Mouse (Mus musculus) stomach, postnatal 0 days (tissue): ENCODE measurements at regions not wholly inside any gene's neighbourhood (a gene's known extent, or its start where the extent isn't known, plus 50 kb on each side); places are given as distances from the start of the nearest gene placed in this dataset.

Experiments
- ATAC-seq: fragments of 200-750 bp; cut with Nextera tagmentation; 2 replicates; pipeline ENCODE4 v1.8.0; 2017; ENCODE audit not compliant: low FRiP score, low TSS enrichment
- DNase-seq: peaks from one replicate; pipeline ENCODE4 v3.0.0-alpha.2; 2016; ENCODE audit warnings: low spot score
- H3K27ac ChIP-seq: fragments of 300-500 bp; sonication (generic); replicated peaks from 2 replicates; pipeline ENCODE4 v1.5.1; 2014; ENCODE audit warnings: mild to moderate bottlenecking, control low read depth
- H3K27me3 ChIP-seq: fragments of 300-500 bp; sonication (generic); 2 replicates; pipeline ENCODE4 v1.6.1; 2014; ENCODE audit warnings: low read length; ENCODE audit not compliant: control insufficient read depth, insufficient read depth
- H3K36me3 ChIP-seq: fragments of 300-500 bp; sonication (generic); 2 replicates; pipeline ENCODE4 v1.6.1; 2014; ENCODE audit warnings: low read length, mixed read lengths; ENCODE audit not compliant: control insufficient read depth, insufficient read depth
- H3K4me1 ChIP-seq: fragments of 300-500 bp; sonication (generic); replicated peaks from 2 replicates; pipeline ENCODE4 v1.6.1; 2014; ENCODE audit warnings: antibody characterized with exemption; ENCODE audit not compliant: control insufficient read depth, insufficient read depth
- H3K4me2 ChIP-seq: fragments of 300-500 bp; sonication (generic); replicated peaks from 2 replicates; pipeline ENCODE4 v1.6.1; 2014; ENCODE audit warnings: low read depth, mild to moderate bottlenecking, control low read depth, moderate library complexity
- H3K4me3 ChIP-seq: fragments of 300-500 bp; sonication (generic); 2 replicates; pipeline ENCODE4 v1.5.1; 2014; ENCODE audit warnings: low read depth, low read length, control low read depth
- H3K9ac ChIP-seq: fragments of 300-500 bp; sonication (generic); 2 replicates; pipeline ENCODE4 v1.6.1; 2014; ENCODE audit warnings: mild to moderate bottlenecking, low read length, control low read depth, mixed read lengths
- H3K9me3 ChIP-seq: fragments of 300-500 bp; sonication (generic); 2 replicates; pipeline ENCODE4 v1.6.1; 2016; ENCODE audit warnings: low read length; ENCODE audit not compliant: control insufficient read depth
- CTCF ChIP-seq: IDR thresholded peaks from 2 replicates; pipeline ENCODE4 v1.5.1; 2016; ENCODE audit warnings: antibody characterized with exemption, low read depth, mild to moderate bottlenecking, moderate library complexity
- EP300 ChIP-seq: optimal IDR thresholded peaks from 2 replicates; pipeline ENCODE3; 2016; ENCODE audit warnings: antibody characterized with exemption
- WGBS: fragments of 180-500 bp; shearing (Covaris S2); extraction: QIAGEN DNeasy Blood & Tissue Kit; methylation state at CpG from one replicate; pipeline ENCODE4 v1.1.7; 2014; 5-methylcytosine and 5-hydroxymethylcytosine counted together

- H3K27me3 ChIP-seq: no peaks in the 10 kb centered on the region
- no peak overlapping the region for H3K27ac ChIP-seq
- DNase-seq: no peak
- TF ChIP-seq EP300 (no peak), CTCF (no peak)
- no peaks in the 10 kb centered on the region for H3K9me3 ChIP-seq
- H3K4me3 ChIP-seq: no peak overlapping the region
- ATAC-seq: no peak
- H3K4me1 ChIP-seq: 0 out of 2 replicates have a peak, but pooled peaks cover 2% of the 10 kb centered on the region
- WGBS: 53% methylated on average over 4 of the region's 4 CpGs
- no peak overlapping the region for H3K9ac ChIP-seq
- no peaks in the 10 kb centered on the region for H3K36me3 ChIP-seq
- no peak overlapping the region for H3K4me2 ChIP-seq
Observed at GRCm38 (mm10) chr9:63087195-63087594, 61.6 kb downstream of the Skor1 start.

GRCm38 (mm10) chr9:63086671-63087070 is 62.1 kb downstream of the Skor1 start:
- Histone ChIP-seq H3K36me3 (no peaks in the 10 kb centered on the region), H3K27ac (no peak overlapping the region), H3K4me1 (0 out of 2 replicates have a peak, but pooled peaks cover 2% of the 10 kb centered on the region), H3K4me2 (no peak overlapping the region), H3K9me3 (no peaks in the 10 kb centered on the region), H3K4me3 (no peak overlapping the region), H3K9ac (no peak overlapping the region), H3K27me3 (no peaks in the 10 kb centered on the region)
- DNase-seq (no peak), ATAC-seq (no peak)
- 75% methylated on average over 1 of the region's 1 CpGs for WGBS
- TF ChIP-seq CTCF (no peak), EP300 (no peak)

GRCm38 (mm10) chr9:63082830-63083229 is 65.9 kb downstream of the Skor1 start:
- H3K36me3 ChIP-seq: no peaks in the 10 kb centered on the region
- no peaks in the 10 kb centered on the region for H3K27me3 ChIP-seq
- H3K4me3 ChIP-seq: no peak overlapping the region
- H3K4me2 ChIP-seq: no peak overlapping the region
- DNase-seq (no peak), ATAC-seq (no peak)
- TF ChIP-seq CTCF (0 out of 2 replicates have a peak, but pooled peaks have one; percentile 5), EP300 (no peak)
- WGBS: 79% methylated on average over 7 of the region's 7 CpGs
- H3K9me3 ChIP-seq: no peaks in the 10 kb centered on the region
- H3K27ac ChIP-seq: no peak overlapping the region
- no peak overlapping the region for H3K9ac ChIP-seq
- no peaks in the 10 kb centered on the region for H3K4me1 ChIP-seq

GRCm38 (mm10) chr9:63082311-63082710 is 66.5 kb downstream of the Skor1 start:
- no peak overlapping the region for H3K9ac ChIP-seq
- DNase-seq: no peak
- H3K27ac ChIP-seq: no peak overlapping the region
- no peaks in the 10 kb centered on the region for H3K27me3 ChIP-seq
- no peaks in the 10 kb centered on the region for H3K36me3 ChIP-seq
- no peaks in the 10 kb centered on the region for H3K4me1 ChIP-seq
- H3K4me2 ChIP-seq: no peak overlapping the region
- H3K4me3 ChIP-seq: no peak overlapping the region
- no peaks in the 10 kb centered on the region for H3K9me3 ChIP-seq
- WGBS: 68% methylated on average over 3 of the region's 3 CpGs
- ATAC-seq: no peak
- TF ChIP-seq EP300: no peak
- no peak for TF ChIP-seq CTCF

GRCm38 (mm10) chr9:63080406-63080805 is 68.4 kb downstream of the Skor1 start:
- no peaks in the 10 kb centered on the region for H3K36me3 ChIP-seq
- TF ChIP-seq EP300 (no peak), CTCF (no peak)
- DNase-seq (peak; percentile 40), ATAC-seq (peak; percentile 87)
- no peak overlapping the region for H3K4me2 ChIP-seq
- H3K9ac ChIP-seq: no peak overlapping the region
- 73% methylated on average over 5 of the region's 5 CpGs for WGBS
- no peak overlapping the region for H3K4me3 ChIP-seq
- no peaks in the 10 kb centered on the region for H3K27me3 ChIP-seq
- peaks cover 1% of the 10 kb centered on the region; the same call in 1 of the 2 replicates for H3K4me1 ChIP-seq
- no peak overlapping the region for H3K27ac ChIP-seq
- H3K9me3 ChIP-seq: no peaks in the 10 kb centered on the region

- WGBS: 41% methylated on average over 5 of the region's 5 CpGs
- Histone ChIP-seq H3K4me2 (no peak overlapping the region), H3K27ac (0 out of 2 replicates have a peak overlapping the region, but pooled peaks have one; percentile 13), H3K36me3 (no peaks in the 10 kb centered on the region), H3K27me3 (no peaks in the 10 kb centered on the region), H3K9me3 (no peaks in the 10 kb centered on the region), H3K4me3 (no peak overlapping the region), H3K4me1 (peaks cover 9% of the 10 kb centered on the region; the same call in 1 of the 2 replicates), H3K9ac (no peak overlapping the region)
- no peak for TF ChIP-seq EP300
- TF ChIP-seq CTCF: no peak
- peak; percentile 29 for DNase-seq
- ATAC-seq: peak; percentile 68; the same call in 1 of the 2 replicates
Observed at GRCm38 (mm10) chr9:63075252-63075651, 73.5 kb downstream of the Skor1 start.
